Mouse (Mus musculus): Measurements from ENCODE around the gene Kifc5b. TPM values are rescaled to one million over a fixed set of nuclear protein-coding genes. Genes with fewer than 3 reads are reported as not detected.

Gene Kifc5b
- polyA plus RNA-seq, 1 experiment from 2014 or later, result 9.2 TPM

Small RNA genes lying within 50 kb of the gene (microRNA-seq; reads per million reads assigned to microRNA genes)
- gene Gm27775 (not detected), gene Mir3083 (not detected), gene Mir6968 (2.1 reads per million)

Other genes starting within 250 kb of the Kifc5b start
- 11.1 and 13.8 TPM in 2 replicates for gene Crebrf, start 201.4 kb upstream of the Kifc5b start, polyA plus RNA-seq (2015; fragmentation: Nextera tagmentation; extraction: Ambion mirVana)
- gene Bnip1, start 136.0 kb upstream of the Kifc5b start, polyA plus RNA-seq (2015; fragmentation: Nextera tagmentation; extraction: Ambion mirVana), result 50.6 and 59.0 TPM in 2 replicates
- gene Nkx2-5, start 72.1 kb upstream of the Kifc5b start, polyA plus RNA-seq (2015; fragmentation: Nextera tagmentation; extraction: Ambion mirVana), result 0.53 TPM in 1 of 2 replicates, not detected in the other
- 8.8 and 9.5 TPM in 2 replicates for gene Phf1, start 16.0 kb downstream of the Kifc5b start, polyA plus RNA-seq (2015; fragmentation: Nextera tagmentation; extraction: Ambion mirVana)
- 171 and 172 TPM in 2 replicates for gene Cuta, start 22.5 kb downstream of the Kifc5b start, polyA plus RNA-seq (2015; fragmentation: Nextera tagmentation; extraction: Ambion mirVana)
- gene Syngap1, start 24.2 kb downstream of the Kifc5b start, polyA plus RNA-seq (2015; fragmentation: Nextera tagmentation; extraction: Ambion mirVana), result 5.9 TPM in 2 replicates
- gene Zbtb9, start 56.1 kb downstream of the Kifc5b start, polyA plus RNA-seq (2015; fragmentation: Nextera tagmentation; extraction: Ambion mirVana), result 17.4 and 17.7 TPM in 2 replicates
- 1.9 and 2.6 TPM in 2 replicates for gene Bak1, start 111.9 kb downstream of the Kifc5b start, polyA plus RNA-seq (2015; fragmentation: Nextera tagmentation; extraction: Ambion mirVana)
- gene Itpr3, start 140.2 kb downstream of the Kifc5b start, polyA plus RNA-seq (2015; fragmentation: Nextera tagmentation; extraction: Ambion mirVana), result 0.41 and 0.52 TPM in 2 replicates
- gene Uqcc2, start 216.8 kb downstream of the Kifc5b start, polyA plus RNA-seq (2015; fragmentation: Nextera tagmentation; extraction: Ambion mirVana), result 310 and 318 TPM in 2 replicates